8 mouse cellular contexts compared by ENCODE assay signal in genomic region chr1:64087657-64088603, GRCm38 (mm10). TPM values are rescaled to one million over a fixed set of nuclear protein-coding genes. Genes with fewer than 3 reads are reported as not detected.
DNase-seq lines count a peak whose midpoint lies in the region; ATAC-seq and TF ChIP-seq lines count a peak whose summit lies in the region.

No protein-coding gene starts in this region.

- intact Hi-C loops in gastrocnemius, postnatal 36 days (cut with DNase I) = no loop called here

- H3K4me3 ChIP-seq in midbrain, embryonic 11.5 days (ENCODE audit: low read depth, low read length) = no peak overlapping the region
- no peak overlapping the region for H3K4me3 ChIP-seq in midbrain, embryonic 10.5 days
- no peak overlapping the region for H3K4me3 ChIP-seq in intestine, postnatal 0 days (ENCODE audit: low read depth, low read length)
- H3K4me3 ChIP-seq in lung, embryonic 14.5 days (ENCODE audit: low read depth, low read length) = no peak overlapping the region

- no peak overlapping the region for H3K4me2 ChIP-seq in midbrain, embryonic 11.5 days
- H3K4me2 ChIP-seq in intestine, postnatal 0 days (replicated peaks; ENCODE audit: low read depth) = 0 out of 2 replicates have a peak overlapping the region, but pooled peaks have one; percentile 32
- H3K4me2 ChIP-seq in lung, embryonic 14.5 days = peak overlapping the region; percentile 48

- 57% methylated on average over 17 of the region's 17 CpGs for WGBS in midbrain, embryonic 11.5 days
- WGBS in midbrain, embryonic 10.5 days = 57% methylated on average over 17 of the region's 17 CpGs
- 24% methylated on average over 17 of the region's 17 CpGs for WGBS in intestine, postnatal 0 days
- WGBS in lung, embryonic 14.5 days = 19% methylated on average over 17 of the region's 17 CpGs

- ATAC-seq in midbrain, embryonic 11.5 days (ENCODE audit: low FRiP score) = 0 out of 2 replicates have a peak, but pooled peaks have one; percentile 66
- ATAC-seq in intestine, postnatal 0 days = peak; percentile 36; the same call in 1 of the 2 replicates
- peak; percentile 93 for ATAC-seq in lung, embryonic 14.5 days (ENCODE audit: insufficient read depth)

- no peaks in the 10 kb centered on the region for H3K36me3 ChIP-seq in midbrain, embryonic 11.5 days (ENCODE audit: control insufficient read depth, insufficient read depth, low read length)
- no peaks in the 10 kb centered on the region for H3K36me3 ChIP-seq in midbrain, embryonic 10.5 days
- H3K36me3 ChIP-seq in intestine, postnatal 0 days (ENCODE audit: control insufficient read depth, insufficient read depth) = no peaks in the 10 kb centered on the region
- no peaks in the 10 kb centered on the region for H3K36me3 ChIP-seq in lung, embryonic 14.5 days (ENCODE audit: insufficient read depth)

- no peaks in the 10 kb centered on the region for H3K9me3 ChIP-seq in midbrain, embryonic 11.5 days (ENCODE audit: control insufficient read depth, low read length)
- H3K9me3 ChIP-seq in midbrain, embryonic 10.5 days (replicated peaks) = no peaks in the 10 kb centered on the region
- no peaks in the 10 kb centered on the region for H3K9me3 ChIP-seq in intestine, postnatal 0 days (ENCODE audit: control insufficient read depth)
- no peaks in the 10 kb centered on the region for H3K9me3 ChIP-seq in lung, embryonic 14.5 days (ENCODE audit: low read depth, low read length)

- no peak overlapping the region for H3K9ac ChIP-seq in midbrain, embryonic 11.5 days (ENCODE audit: low read length)
- H3K9ac ChIP-seq in intestine, postnatal 0 days (ENCODE audit: low read depth, low read length) = no peak overlapping the region
- H3K9ac ChIP-seq in lung, embryonic 14.5 days = no peak overlapping the region

- H3K4me1 ChIP-seq in midbrain, embryonic 11.5 days (ENCODE audit: control insufficient read depth, insufficient read depth, low read length) = peaks cover 7% of the 10 kb centered on the region; the same call in 1 of the 2 replicates
- H3K4me1 ChIP-seq in midbrain, embryonic 10.5 days = peaks cover 25% of the 10 kb centered on the region
- peaks cover 10% of the 10 kb centered on the region; the same call in 1 of the 2 replicates for H3K4me1 ChIP-seq in intestine, postnatal 0 days (replicated peaks; ENCODE audit: control insufficient read depth, insufficient read depth, low read length)
- H3K4me1 ChIP-seq in lung, embryonic 14.5 days (ENCODE audit: insufficient read depth) = peaks cover 16% of the 10 kb centered on the region

- no peak for DNase-seq in midbrain, embryonic 11.5 days (ENCODE audit: low spot score, missing footprints)
- DNase-seq in midbrain, embryonic 10.5 days (ENCODE audit: low spot score) = no peak
- DNase-seq in cerebellum, postnatal 10 days = peak; percentile 94 to 95
- DNase-seq in heart, adult 8-10 months (ENCODE audit: low spot score) = peak; percentile 84
- peak; percentile 71 for DNase-seq in lung, embryonic 14.5 days
- DNase-seq in retina, postnatal 1 day = peak; percentile 42
- DNase-seq in gastrocnemius, postnatal 36 days = no peak

- no peak overlapping the region for H3K27ac ChIP-seq in midbrain, embryonic 11.5 days (ENCODE audit: low read depth, low read length)
- no peak overlapping the region; the same call in 1 of the 2 replicates for H3K27ac ChIP-seq in midbrain, embryonic 10.5 days (replicated peaks)
- H3K27ac ChIP-seq in intestine, postnatal 0 days (ENCODE audit: low read depth, low read length) = no peak overlapping the region
- peak overlapping the region; percentile 81; the same call in 1 of the 2 replicates for H3K27ac ChIP-seq in lung, embryonic 14.5 days (ENCODE audit: low read depth)

- H3K27me3 ChIP-seq in midbrain, embryonic 11.5 days (ENCODE audit: control insufficient read depth, insufficient read depth, low read length) = no peaks in the 10 kb centered on the region
- no peaks in the 10 kb centered on the region for H3K27me3 ChIP-seq in midbrain, embryonic 10.5 days (ENCODE audit: low read depth, poor library complexity, severe bottlenecking)
- no peaks in the 10 kb centered on the region for H3K27me3 ChIP-seq in intestine, postnatal 0 days (replicated peaks; ENCODE audit: control insufficient read depth, insufficient read depth, low read length)
- H3K27me3 ChIP-seq in lung, embryonic 14.5 days (ENCODE audit: insufficient read depth, low read length) = no peaks in the 10 kb centered on the region

- TF ChIP-seq CTCF in intestine, postnatal 0 days (IDR thresholded peaks at IDR 0.05; ENCODE audit: low read depth) = 0 out of 2 replicates have a peak, but pooled peaks have one; percentile 19
- no peak for TF ChIP-seq CTCF in lung, embryonic 14.5 days (IDR thresholded peaks at IDR 0.05; ENCODE audit: low read depth)

RNA-seq across cellular contexts. Expression of gene Klf7, which starts 34.2 kb away (rescaled TPM):
- polyA plus RNA-seq in midbrain, embryonic 11.5 days (2014; fragmentation: Nextera tagmentation; extraction: Ambion mirVana) = 30.4 and 32.0 TPM in 2 replicates
- 21.2 and 27.0 TPM in 2 replicates for polyA plus RNA-seq in midbrain, embryonic 10.5 days (2016; fragmentation: Nextera tagmentation; extraction: Ambion mirVana)
- total RNA-seq in heart, adult 8-10 months (2022) = 10 to 100 TPM; 12.4 to 17.4 (median 16.4) TPM
- polyA plus RNA-seq in intestine, postnatal 0 days (2015; fragmentation: Nextera tagmentation; extraction: Ambion mirVana) = 11.3 and 11.9 TPM in 2 replicates
- polyA plus RNA-seq in lung, embryonic 14.5 days (2014; fragmentation: Nextera tagmentation; extraction: Ambion mirVana) = 17.7 and 19.8 TPM in 2 replicates
- total RNA-seq in gastrocnemius, postnatal 36 days (2021) = 1 to 10 TPM; 6.7 to 7.2 TPM

Comparison
In these comparisons a context has a peak if more than half of its experiments do, and no peak if none do; other contexts are left out.
1. ATAC-seq: peak in every context shown above with its lines; median percentile 93 in lung, embryonic 14.5 days; 66 in midbrain, embryonic 11.5 days; 36 in intestine, postnatal 0 days.
2. DNase-seq: peak in cerebellum, postnatal 10 days (2 of 2), heart, adult 8-10 months (single experiment), lung, embryonic 14.5 days (single experiment) and retina, postnatal 1 day (single experiment); none in midbrain, embryonic 11.5 days (single experiment), midbrain, embryonic 10.5 days (single experiment) and gastrocnemius, postnatal 36 days (0 of 2).